ENCODE assay signal across 11 mouse cellular contexts in genomic region chr9:96718402-96718798, GRCm38 (mm10). TPM values are rescaled to one million over a fixed set of nuclear protein-coding genes. Genes with fewer than 3 reads are reported as not detected.
DNase-seq lines count a peak whose midpoint lies in the region; ATAC-seq and TF ChIP-seq lines count a peak whose summit lies in the region.
"Had no signal": no experiment of that assay in that cellular context is flagged by ENCODE, and none has a peak within 500 bp of the region (broad histone marks: within the 10 kb centered on the region; RNA-seq: fewer than 3 reads in every experiment).

No protein-coding gene starts in this region.

- peak overlapping the region; percentile 95 for H3K27ac ChIP-seq in gastrocnemius, adult 2 months
- no peak overlapping the region for H3K27ac ChIP-seq in lung, embryonic 14.5 days (ENCODE audit: low read depth)
- no peak overlapping the region for H3K27ac ChIP-seq in heart, postnatal 0 days (ENCODE audit: low read depth)
- no peak overlapping the region for H3K27ac ChIP-seq in neural tube, embryonic 15.5 days (replicated peaks)

- no peak for TF ChIP-seq EP300 in heart, postnatal 0 days (IDR thresholded peaks at IDR 0.05; ENCODE audit: low read depth)

- peaks cover 5% of the 10 kb centered on the region; the same call in 1 of the 2 replicates for H3K4me1 ChIP-seq in lung, embryonic 14.5 days (ENCODE audit: insufficient read depth)
- H3K4me1 ChIP-seq in lung, adult 2 months (ENCODE audit: control insufficient read depth, insufficient read depth, low read length) = peaks cover 21% of the 10 kb centered on the region
- H3K4me1 ChIP-seq in heart, postnatal 0 days (ENCODE audit: control insufficient read depth, insufficient read depth) = peaks cover 14% of the 10 kb centered on the region
- peaks cover 36% of the 10 kb centered on the region for H3K4me1 ChIP-seq in neural tube, embryonic 15.5 days

- H3K4me3 ChIP-seq in gastrocnemius, adult 2 months = peak overlapping the region; percentile 89
- H3K4me3 ChIP-seq in lung, embryonic 14.5 days (ENCODE audit: low read depth, low read length) = peak overlapping the region; percentile 82
- no peak overlapping the region for H3K4me3 ChIP-seq in lung, adult 2 months (replicated peaks; ENCODE audit: extremely low read depth, low read depth, low read length)
- H3K4me3 ChIP-seq in heart, postnatal 0 days (ENCODE audit: low read depth, low read length) = no peak overlapping the region
- peak overlapping the region; percentile 69; the same call in 1 of the 2 replicates for H3K4me3 ChIP-seq in neural tube, embryonic 15.5 days (replicated peaks)

- H3K9ac ChIP-seq in lung, embryonic 14.5 days = no peak overlapping the region
- peak overlapping the region; percentile 99; the same call in 1 of the 2 replicates for H3K9ac ChIP-seq in heart, postnatal 0 days (replicated peaks; ENCODE audit: low read depth, low read length)
- H3K9ac ChIP-seq in neural tube, embryonic 15.5 days (replicated peaks) = no peak overlapping the region

- no peak for TF ChIP-seq POLR2A in lung, adult 2 months (IDR thresholded peaks at IDR 0.05; ENCODE audit: borderline replicate concordance, extremely low read depth, low read depth, low read length)

- no peak for DNase-seq in gastrocnemius, adult 2 months
- no peak for DNase-seq in gastrocnemius, adult 18-20 months (ENCODE audit: low spot score)
- DNase-seq in lung, embryonic 14.5 days = no peak
- DNase-seq in lung, adult 2 months = no peak
- DNase-seq in heart, postnatal 0 days (ENCODE audit: low spot score) = no peak
- DNase-seq in thymus, postnatal 0 days (ENCODE audit: low spot score) = no peak
- no peak for DNase-seq in urinary bladder, adult 18-20 months (ENCODE audit: low spot score in 2 of 2)
- DNase-seq: kidney, adult 18-20 months; right cerebral cortex, postnatal 14 days had no signal

- 87% methylated on average over 8 of the region's 8 CpGs for WGBS in lung, embryonic 14.5 days
- whole genome bisulfite sequencing in lung, adult 2 months = 86% methylated on average over 8 of the region's 8 CpGs
- 86% methylated on average over 8 of the region's 8 CpGs for WGBS in heart, postnatal 0 days
- 89% methylated on average over 8 of the region's 8 CpGs for WGBS in neural tube, embryonic 15.5 days

- no peaks in the 10 kb centered on the region for H3K9me3 ChIP-seq in lung, embryonic 14.5 days (ENCODE audit: low read depth, low read length)
- H3K9me3 ChIP-seq in heart, postnatal 0 days (replicated peaks; ENCODE audit: control insufficient read depth, low read length) = no peaks in the 10 kb centered on the region
- no peaks in the 10 kb centered on the region for H3K9me3 ChIP-seq in neural tube, embryonic 15.5 days (replicated peaks)
- H3K9me3 ChIP-seq: midbrain, embryonic 12.5 days had no signal

- intact Hi-C loops in gastrocnemius, adult 2 months (cut with DNase I) = no loop called here

- TF ChIP-seq CTCF in gastrocnemius, adult 2 months (IDR thresholded peaks at IDR 0.05) = no peak
- TF ChIP-seq CTCF in lung, embryonic 14.5 days (IDR thresholded peaks at IDR 0.05; ENCODE audit: low read depth) = no peak
- no peak for TF ChIP-seq CTCF in lung, adult 2 months (IDR thresholded peaks at IDR 0.05; ENCODE audit: insufficient read depth, low read length)
- no peak for TF ChIP-seq CTCF in heart, postnatal 0 days (IDR thresholded peaks at IDR 0.05; ENCODE audit: low read depth)

- ATAC-seq in lung, embryonic 14.5 days (ENCODE audit: insufficient read depth) = no peak
- ATAC-seq in heart, postnatal 0 days (ENCODE audit: insufficient read depth, low read depth) = no peak
- no peak for ATAC-seq in neural tube, embryonic 15.5 days (ENCODE audit: low FRiP score)

- peak overlapping the region; percentile 58 for H3K4me2 ChIP-seq in lung, embryonic 14.5 days
- H3K4me2 ChIP-seq in heart, postnatal 0 days (ENCODE audit: low read depth, low read length) = peak overlapping the region; percentile 71
- peak overlapping the region; percentile 79 for H3K4me2 ChIP-seq in neural tube, embryonic 15.5 days

- H3K27me3 ChIP-seq in lung, embryonic 14.5 days (ENCODE audit: insufficient read depth, low read length) = no peaks in the 10 kb centered on the region
- H3K27me3 ChIP-seq in heart, postnatal 0 days (ENCODE audit: control insufficient read depth, insufficient read depth, low read length) = no peaks in the 10 kb centered on the region
- no peaks in the 10 kb centered on the region for H3K27me3 ChIP-seq in neural tube, embryonic 15.5 days (replicated peaks)
- H3K27me3 ChIP-seq: midbrain, embryonic 12.5 days had no signal

- H3K36me3 ChIP-seq in lung, embryonic 14.5 days (ENCODE audit: insufficient read depth) = peaks cover 9% of the 10 kb centered on the region
- peaks cover 10% of the 10 kb centered on the region; the same call in 1 of the 2 replicates for H3K36me3 ChIP-seq in heart, postnatal 0 days (replicated peaks; ENCODE audit: control insufficient read depth, insufficient read depth, low read length)
- H3K36me3 ChIP-seq in neural tube, embryonic 15.5 days = no peaks in the 10 kb centered on the region
- H3K36me3 ChIP-seq: midbrain, embryonic 12.5 days had no signal

RNA-seq across cellular contexts. Expression of gene Zbtb38, which starts 34.2 kb away (rescaled TPM):
- total RNA-seq in gastrocnemius, adult 2 months (2021) = 10 to 100 TPM; 22.9 to 33.8 TPM
- 10 to 100 TPM; 35.0 to 35.9 TPM for total RNA-seq in gastrocnemius, adult 18-20 months (2021)
- 24.5 and 24.6 TPM in 2 replicates for polyA plus RNA-seq in lung, embryonic 14.5 days (2014; fragmentation: Nextera tagmentation; extraction: Ambion mirVana)
- 15.0 and 16.1 TPM in 2 replicates for polyA plus RNA-seq in lung, adult 2 months (2012; rRNA removed)
- 31.8 and 44.5 TPM in 2 replicates for total RNA-seq in heart, postnatal 0 days (2014; rRNA removed; ENCODE audit: low replicate concordance)
- 27.5 and 28.7 TPM in 2 replicates for polyA plus RNA-seq in heart, postnatal 0 days (2015; fragmentation: Nextera tagmentation; extraction: Ambion mirVana)
- polyA plus RNA-seq in neural tube, embryonic 15.5 days (2015; fragmentation: Nextera tagmentation; extraction: Ambion mirVana) = 48.0 and 52.3 TPM in 2 replicates
- 21.1 and 21.4 TPM in 2 replicates for polyA plus RNA-seq in thymus, postnatal 0 days (2015; fragmentation: Nextera tagmentation; extraction: Ambion mirVana)

Comparison
In these comparisons a context has a peak if more than half of its experiments do, and no peak if none do; other contexts are left out.
1. H3K4me3 ChIP-seq: peak in gastrocnemius, adult 2 months (single experiment), lung, embryonic 14.5 days (single experiment) and neural tube, embryonic 15.5 days (single experiment); none in lung, adult 2 months (single experiment) and heart, postnatal 0 days (single experiment).
2. Peak in every context shown above with its lines, with median percentiles within 50 percentile points of each other: H3K4me2 ChIP-seq.